Mouse (Mus musculus) cortical plate, adult 2 months (tissue): ENCODE measurements around the gene Yju2.

ENCODE experiments used
- CTCF ChIP-seq: fragments of 200-500 bp; IDR thresholded peaks from 2 replicates; pipeline ENCODE4 v1.5.1; 2011; ENCODE audit warnings: mild to moderate bottlenecking, control low read depth, low read length; ENCODE audit not compliant: insufficient read depth; ENCODE audit errors: extremely low read depth
- POLR2A ChIP-seq: fragments of 200-500 bp; IDR thresholded peaks from 2 replicates; pipeline ENCODE4 v1.6.1; 2011; ENCODE audit warnings: mild to moderate bottlenecking, low read length, control low read depth; ENCODE audit not compliant: insufficient read depth; ENCODE audit errors: extremely low read depth

DNA sequence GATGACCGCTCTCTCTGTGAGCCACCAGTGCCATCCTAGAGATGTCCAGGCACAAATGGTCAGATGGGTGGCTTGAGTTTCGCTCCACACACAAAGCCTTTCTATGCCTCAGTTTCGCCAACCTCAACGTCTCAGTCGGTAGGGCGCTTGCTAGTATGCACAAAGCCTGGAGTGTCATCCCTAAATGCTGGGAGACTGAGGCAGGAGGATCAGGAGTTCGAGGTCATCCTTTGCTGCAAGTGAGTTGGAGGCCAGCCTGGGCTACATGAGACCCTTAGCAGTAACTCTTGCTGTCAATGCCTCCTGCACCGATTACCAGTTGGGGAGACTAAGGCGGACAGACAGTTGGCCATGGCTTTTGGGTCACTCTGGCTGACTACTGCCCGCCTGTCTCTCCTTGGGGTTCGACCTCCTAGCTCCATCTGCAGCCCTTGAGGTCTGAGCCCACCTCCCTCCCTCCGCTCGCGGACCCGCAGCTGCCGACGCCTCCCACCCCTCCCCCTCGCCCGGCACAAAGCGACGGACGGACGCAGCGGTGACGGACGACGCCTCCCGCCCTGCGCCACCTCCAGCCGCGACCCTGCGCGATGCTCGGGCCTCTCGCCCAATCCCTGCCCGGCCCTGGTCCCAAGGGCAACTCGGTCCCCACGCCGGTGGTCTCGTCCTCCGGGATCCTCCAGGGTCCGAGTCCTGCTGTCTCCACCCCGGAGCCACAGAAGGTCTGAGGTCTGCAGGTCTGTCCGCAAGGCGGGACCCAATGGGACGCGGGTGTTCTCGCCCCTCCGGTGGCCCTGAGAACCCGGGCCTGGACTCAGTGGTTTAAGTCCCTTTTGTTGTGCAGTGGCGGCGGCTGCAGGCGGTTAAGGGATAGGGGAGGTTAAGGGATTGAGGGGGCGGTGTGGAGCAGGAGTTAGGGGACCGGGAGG lies 11.3 kb downstream of the Yju2 start, which contains the start of gene Shd:
- TF ChIP-seq CTCF, result no peak
- TF ChIP-seq POLR2A, result no peak
